Mouse (Mus musculus) embryo, embryonic 11.5 days (tissue): ENCODE results near the gene Myo3b.

Source experiments
- DNase-seq: peaks from one replicate; pipeline ENCODE4 v3.0.0-alpha.2; 2012; ENCODE audit warnings: low read depth, low spot score

Gene Myo3b

GRCm38 (mm10) chr2:70278425-70279277 is 239.7 kb downstream of the Myo3b start:
- DNase-seq = no peak

- DNase-seq = no peak
These were observed 245.2 kb downstream of the Myo3b start for GRCm38 (mm10) chr2:70284109-70284508.

GRCm38 (mm10) chr2:70291063-70291462 is 252.1 kb downstream of the Myo3b start:
- no peak for DNase-seq

GRCm38 (mm10) chr2:70292776-70293175 is 253.8 kb downstream of the Myo3b start:
- DNase-seq = no peak

- no peak for DNase-seq
These were observed 264.0 kb downstream of the Myo3b start for GRCm38 (mm10) chr2:70302905-70303304.

GRCm38 (mm10) chr2:70315125-70315524 is 276.2 kb downstream of the Myo3b start:
- no peak for DNase-seq

GRCm38 (mm10) chr2:70315734-70316133 is 276.8 kb downstream of the Myo3b start:
- no peak for DNase-seq

- DNase-seq = no peak
These were observed 278.9 kb downstream of the Myo3b start for GRCm38 (mm10) chr2:70317850-70318249.

GRCm38 (mm10) chr2:70318861-70319555 is 280.1 kb downstream of the Myo3b start:
- no peak for DNase-seq

GRCm38 (mm10) chr2:70322767-70323166 is 283.8 kb downstream of the Myo3b start:
- DNase-seq = no peak

- DNase-seq = no peak
These were observed 288.7 kb downstream of the Myo3b start for GRCm38 (mm10) chr2:70327602-70328001.

GRCm38 (mm10) chr2:70332905-70333304 is 294.0 kb downstream of the Myo3b start:
- no peak for DNase-seq

- no peak for DNase-seq
These were observed 294.6 kb downstream of the Myo3b start for GRCm38 (mm10) chr2:70333553-70333952.

GRCm38 (mm10) chr2:70336551-70336950 is 297.6 kb downstream of the Myo3b start:
- DNase-seq = no peak

- DNase-seq = peak; percentile 19
These were observed 298.3 kb downstream of the Myo3b start for GRCm38 (mm10) chr2:70337208-70337611.

GRCm38 (mm10) chr2:70337869-70338268 is 298.9 kb downstream of the Myo3b start:
- DNase-seq = no peak

GRCm38 (mm10) chr2:70339061-70339460 is 300.1 kb downstream of the Myo3b start:
- DNase-seq = no peak

- no peak for DNase-seq
These were observed 300.6 kb downstream of the Myo3b start for GRCm38 (mm10) chr2:70339501-70339900.

- DNase-seq = no peak
These were observed 301.3 kb downstream of the Myo3b start for GRCm38 (mm10) chr2:70340224-70340623.

GRCm38 (mm10) chr2:70345126-70345525 is 306.2 kb downstream of the Myo3b start:
- no peak for DNase-seq

- DNase-seq = no peak
These were observed 308.6 kb downstream of the Myo3b start for GRCm38 (mm10) chr2:70347511-70347910.

GRCm38 (mm10) chr2:70348793-70349553 is 310.0 kb downstream of the Myo3b start:
- no peak for DNase-seq
